Mouse (Mus musculus): ENCODE results near the gene Dnah7b.
"Not testable (repeated sequence)": the region's sequence is repeated elsewhere in the genome, so short reads cannot be mapped to it uniquely, and the experiment has no call there.

- TF ChIP-seq POLR2A (IDR thresholded peaks at IDR 0.05; ENCODE audit: insufficient read depth, low read depth, low read length); CTCF (IDR thresholded peaks at IDR 0.05); EP300 (IDR thresholded peaks at IDR 0.05; ENCODE audit: insufficient read depth, low read depth, low read length): not testable (repeated sequence)
Measured at GRCm38 (mm10) chr1:46268841-46269240, 202.7 kb downstream of the Dnah7b start.

Data from heart, adult 2 months (tissue).